Mouse (Mus musculus): ENCODE results near the gene Serinc5.
A peak's percentile ranks its signal among the peaks of the same experiment; 100 is the strongest.
"Not testable (repeated sequence)": the region's sequence is repeated elsewhere in the genome, so short reads cannot be mapped to it uniquely, and the experiment has no call there.

Gene Serinc5

GRCm38 (mm10) chr13:92610311-92611221 lies at the start of gene Serinc5:
Gene Serinc5, plus strand, starts transcription at chr13:92611091.
- peak; percentile 100 for DNase-seq

DNA sequence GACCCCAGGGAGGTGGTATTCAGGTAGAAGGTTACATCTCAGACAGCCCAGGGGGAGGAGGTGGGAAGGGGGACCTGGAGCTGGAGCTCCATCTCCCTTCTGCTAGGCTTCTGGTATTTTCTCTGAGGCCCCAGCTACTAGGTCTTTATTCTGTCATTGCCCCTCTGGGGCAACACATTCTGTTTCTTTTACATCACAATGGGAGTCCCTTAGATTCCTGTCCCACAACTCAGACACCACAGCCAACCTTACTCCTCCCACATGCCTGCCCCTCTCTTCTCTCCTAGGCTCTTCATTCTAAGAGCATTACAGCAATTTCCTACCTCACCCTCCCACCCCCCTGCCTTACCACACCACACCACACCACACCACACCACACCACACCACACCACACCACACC lies 34.8 kb upstream of the Serinc5 start, which contains the start of gene Spz1:
Gene Spz1 (minus strand): TSS at position 101 of the 400 bp plus-strand sequence.
- no peak for DNase-seq

GRCm38 (mm10) chr13:92576688-92577087 lies 34.2 kb upstream of the Serinc5 start:
- no peak for DNase-seq

DNA sequence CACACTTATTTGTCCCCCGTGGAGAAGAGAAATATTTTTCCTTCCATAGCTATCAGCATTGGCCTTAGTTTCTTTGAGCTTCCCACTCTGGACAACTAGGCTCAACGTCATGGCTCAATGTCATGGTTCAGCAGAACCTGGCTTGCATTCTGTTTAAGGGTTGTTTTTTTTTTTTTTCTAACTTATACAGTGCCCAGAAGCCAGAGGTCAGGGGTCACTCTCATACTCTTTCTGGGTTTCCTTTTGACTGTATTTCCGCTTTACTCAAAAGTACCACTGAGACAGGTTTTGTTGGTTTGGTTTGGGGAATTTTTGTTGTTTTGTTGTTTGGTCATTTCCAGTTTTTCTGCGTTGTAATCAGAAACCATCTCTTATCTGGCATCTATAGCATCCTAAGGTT lies 32.7 kb upstream of the Serinc5 start:
- no peak for DNase-seq

DNA sequence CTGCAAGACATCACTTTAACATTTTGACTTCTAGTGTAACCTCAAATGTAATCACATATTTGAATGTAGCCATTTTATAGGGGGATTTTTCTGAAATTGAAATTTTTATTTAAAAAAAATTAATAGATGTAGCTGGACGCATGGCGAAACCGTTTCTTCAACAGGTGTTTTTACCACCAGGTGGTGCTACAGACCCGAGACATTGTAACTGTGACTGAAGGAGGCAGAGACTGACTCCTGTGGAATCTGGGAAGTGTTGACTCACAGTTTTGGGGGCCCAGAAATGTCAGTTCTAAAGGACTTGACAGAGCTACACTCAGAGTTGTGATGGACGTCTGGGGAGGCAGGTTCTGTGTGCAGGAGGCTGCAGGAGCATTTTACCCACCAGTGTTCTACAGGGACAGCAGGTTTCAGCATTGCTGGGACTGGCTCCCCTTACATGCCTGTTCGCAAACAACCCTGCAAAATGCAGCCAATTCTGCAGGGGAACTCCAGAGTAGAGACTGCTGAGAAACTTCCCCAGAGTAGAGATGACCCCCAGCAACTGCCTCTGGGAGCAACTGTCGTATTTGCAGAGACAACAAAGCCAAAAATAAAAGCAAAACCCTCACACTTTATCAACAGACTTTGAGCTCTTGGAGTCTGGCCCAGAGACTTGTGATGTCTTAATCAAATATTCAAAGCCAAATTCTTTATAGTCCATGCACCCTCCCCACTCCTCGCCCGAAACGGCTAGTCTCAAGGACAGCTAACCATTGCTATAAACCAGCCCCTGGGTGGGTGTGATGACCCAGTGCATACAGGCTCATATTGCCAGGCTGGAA lies 30.5 kb upstream of the Serinc5 start:
- DNase-seq: peak; percentile 75

DNA sequence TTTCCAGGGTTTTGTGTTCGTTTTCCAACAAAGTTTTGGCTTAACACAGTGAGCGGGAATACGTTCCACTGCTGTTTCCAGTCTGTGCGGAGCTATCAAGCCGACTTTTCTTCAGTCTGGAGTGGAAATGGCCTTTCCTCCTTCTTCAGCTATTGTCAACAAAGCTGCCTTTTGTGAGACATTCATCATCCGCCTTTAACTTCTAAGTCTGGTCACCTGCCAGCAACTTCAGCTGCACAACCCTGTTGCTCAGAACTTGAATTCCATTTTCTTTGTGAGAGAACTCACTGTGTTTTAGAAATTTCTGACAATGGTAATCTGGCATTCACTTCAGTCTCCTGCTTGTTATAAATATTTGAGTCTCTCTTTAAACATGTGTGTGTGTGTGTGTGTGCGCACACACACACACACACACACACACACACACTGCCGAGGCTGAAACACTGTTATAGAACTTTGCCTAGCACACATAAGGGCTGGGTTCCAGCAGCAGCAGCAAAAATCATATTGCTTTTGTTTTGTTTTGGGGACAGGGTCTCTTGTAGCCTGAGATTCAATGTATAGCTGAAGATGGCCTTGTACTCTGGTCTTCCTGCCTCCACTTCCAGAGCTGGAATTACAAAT lies 26.7 kb upstream of the Serinc5 start:
- no peak for DNase-seq

GRCm38 (mm10) chr13:92588704-92589103 lies 22.2 kb upstream of the Serinc5 start:
- DNase-seq: no peak

DNA sequence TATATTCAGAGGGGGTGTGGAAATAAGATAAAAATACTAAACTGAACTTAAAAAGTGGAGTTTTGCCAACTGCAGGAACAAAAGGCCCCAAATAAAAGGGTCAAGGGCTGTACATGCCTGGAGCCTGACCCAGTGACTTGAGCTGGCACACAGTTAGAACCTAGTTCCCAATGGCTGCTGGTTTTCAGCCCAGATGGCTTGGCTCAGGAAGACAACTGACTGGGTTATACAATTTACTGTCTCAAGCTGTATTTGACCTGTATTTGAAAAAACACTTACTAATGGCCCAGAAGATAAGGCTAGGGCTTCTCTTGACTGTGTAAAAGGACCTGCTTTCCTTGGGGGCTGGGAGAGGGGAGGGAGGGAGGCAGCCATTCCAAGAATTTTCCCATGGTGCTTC lies 21.6 kb upstream of the Serinc5 start:
- no peak for DNase-seq

DNA sequence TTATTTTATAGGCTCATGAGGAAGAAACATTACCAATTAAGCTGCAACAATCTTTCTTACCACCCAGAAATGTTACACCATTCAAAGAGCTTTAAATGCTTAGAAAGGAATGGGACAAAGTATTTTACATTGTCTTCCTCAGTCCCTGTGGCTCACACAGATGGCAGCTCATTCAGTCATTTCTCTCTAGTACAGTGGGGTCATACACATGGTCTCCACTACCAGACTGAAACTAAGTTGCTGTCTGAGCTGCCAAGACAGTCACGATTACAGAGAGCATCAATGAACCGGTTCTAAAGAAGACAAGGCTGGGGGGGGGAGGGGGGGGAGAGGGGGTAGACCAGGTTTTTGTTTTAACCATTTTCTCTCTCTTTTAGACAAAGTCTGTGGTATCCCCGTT lies 19.7 kb upstream of the Serinc5 start:
- DNase-seq: no peak

- no peak for DNase-seq
Measured at GRCm38 (mm10) chr13:92592268-92592785, 18.6 kb upstream of the Serinc5 start.

DNA sequence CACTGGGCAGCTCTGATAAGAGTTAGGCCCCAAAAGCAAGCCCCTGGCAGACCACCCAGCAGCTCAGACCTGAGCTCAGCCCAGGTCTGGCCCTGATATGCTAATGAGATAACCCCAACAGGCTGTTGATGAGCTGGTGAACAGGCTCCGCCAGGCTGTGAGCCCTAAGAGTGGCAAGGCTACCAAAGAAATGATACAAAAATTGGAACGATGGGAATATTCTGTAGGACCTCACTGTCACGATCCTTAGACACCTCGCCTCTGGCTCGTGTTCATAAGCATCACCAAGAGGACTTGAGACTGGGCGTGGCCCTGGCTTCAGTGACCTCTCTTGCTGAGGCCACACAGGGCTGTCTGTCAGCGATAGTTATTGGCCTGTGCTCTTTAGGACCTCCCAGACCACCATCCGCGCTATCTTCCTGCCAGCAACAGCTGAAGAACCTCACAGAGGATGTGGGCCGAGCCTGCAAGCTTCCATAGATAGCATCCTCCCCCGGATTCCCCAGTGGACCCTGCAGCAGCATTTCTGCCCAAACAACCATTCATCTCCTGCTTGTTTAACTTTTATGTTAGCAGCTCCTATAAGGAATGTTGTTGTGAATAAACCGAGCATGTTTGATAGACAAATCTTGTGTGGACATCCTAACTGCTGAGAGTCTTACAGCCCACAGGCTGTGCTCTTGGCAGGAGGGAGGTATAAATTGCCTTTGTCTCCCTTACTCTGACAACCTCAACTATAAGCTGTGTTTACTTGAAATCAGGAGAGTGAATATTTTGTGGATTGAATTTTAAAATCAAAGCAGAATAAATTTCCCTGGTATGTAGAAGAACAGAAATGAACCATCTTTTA lies 17.9 kb upstream of the Serinc5 start:
- no peak for DNase-seq

DNA sequence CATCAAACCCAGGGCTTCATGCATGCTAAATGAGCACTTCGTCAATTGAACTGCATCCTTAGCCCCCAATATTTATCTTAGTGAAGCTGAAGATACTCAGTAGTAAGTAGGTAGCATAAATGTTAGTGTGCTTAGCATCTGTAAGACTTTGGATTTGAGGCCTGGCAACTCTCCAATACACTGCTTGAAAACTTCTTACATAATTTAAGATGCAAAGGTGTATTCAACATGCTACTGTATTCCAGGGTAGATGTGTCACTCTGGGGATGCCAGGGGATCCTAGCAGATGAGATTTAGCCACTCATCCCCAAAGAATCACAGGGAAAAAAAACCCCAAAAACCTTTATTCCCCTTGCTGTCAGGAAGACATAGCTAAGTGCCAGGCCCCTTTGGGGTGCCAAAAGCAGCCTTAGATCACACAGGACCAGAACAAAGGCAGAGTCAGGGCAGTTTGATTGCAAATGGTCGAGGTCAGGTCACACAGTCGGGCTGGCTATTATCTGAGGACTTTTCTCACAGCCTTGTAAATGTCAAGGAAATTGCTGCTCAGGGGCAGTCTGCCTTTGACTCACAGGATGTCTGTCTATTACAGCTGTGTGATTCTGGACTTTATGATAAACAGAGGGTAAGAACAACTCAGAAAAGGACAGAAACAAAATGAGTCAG lies 17.0 kb upstream of the Serinc5 start:
- DNase-seq: no peak

- no peak for DNase-seq
Measured at GRCm38 (mm10) chr13:92594481-92594880, 16.4 kb upstream of the Serinc5 start.

DNA sequence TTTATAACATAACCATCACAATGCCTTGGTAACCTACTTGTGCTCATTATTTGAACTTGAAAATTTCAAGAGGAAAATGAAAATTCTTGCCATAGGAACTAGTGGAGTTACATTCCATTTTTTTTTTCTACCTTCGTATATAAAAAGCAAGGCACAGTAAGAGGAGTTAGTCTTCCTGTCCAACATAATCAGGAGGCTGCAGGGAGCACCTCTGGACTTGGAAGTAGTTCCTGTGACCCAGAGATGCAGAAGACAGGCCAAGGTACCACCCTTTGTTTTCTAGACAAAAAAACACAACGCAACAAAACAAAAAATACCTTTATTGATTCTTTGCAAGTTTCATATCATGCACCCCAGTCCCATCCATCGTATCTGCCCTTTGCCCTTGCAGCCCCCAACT lies 16.0 kb upstream of the Serinc5 start:
- no peak for DNase-seq

DNA sequence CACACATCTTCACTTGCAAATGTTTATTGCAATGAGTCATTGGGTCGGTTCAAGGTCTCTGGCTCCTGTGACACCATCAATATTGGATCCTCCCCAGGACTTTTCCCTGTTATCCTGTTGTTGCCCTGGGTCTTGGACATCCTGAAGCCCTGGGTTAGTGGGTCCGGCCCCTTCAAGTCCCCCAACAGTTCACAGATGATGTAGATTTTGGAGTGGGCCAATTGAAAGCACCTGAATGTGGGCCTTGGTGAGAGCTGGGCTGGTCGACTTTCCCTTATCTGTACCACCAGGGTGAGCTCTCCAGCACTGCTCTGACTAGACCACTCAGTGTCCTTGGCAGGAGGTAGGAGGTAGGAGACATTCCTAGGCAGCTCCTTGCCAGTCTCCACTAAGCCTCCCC lies 15.5 kb upstream of the Serinc5 start:
- no peak for DNase-seq

- DNase-seq: not testable (repeated sequence)
Measured at GRCm38 (mm10) chr13:92605306-92605705, 5.6 kb upstream of the Serinc5 start.

GRCm38 (mm10) chr13:92609486-92610310 lies 1.2 kb upstream of the Serinc5 start:
- DNase-seq: peak; percentile 67

- no peak for DNase-seq
Measured at GRCm38 (mm10) chr13:92611254-92611784, 428 bp downstream of the Serinc5 start.

DNA sequence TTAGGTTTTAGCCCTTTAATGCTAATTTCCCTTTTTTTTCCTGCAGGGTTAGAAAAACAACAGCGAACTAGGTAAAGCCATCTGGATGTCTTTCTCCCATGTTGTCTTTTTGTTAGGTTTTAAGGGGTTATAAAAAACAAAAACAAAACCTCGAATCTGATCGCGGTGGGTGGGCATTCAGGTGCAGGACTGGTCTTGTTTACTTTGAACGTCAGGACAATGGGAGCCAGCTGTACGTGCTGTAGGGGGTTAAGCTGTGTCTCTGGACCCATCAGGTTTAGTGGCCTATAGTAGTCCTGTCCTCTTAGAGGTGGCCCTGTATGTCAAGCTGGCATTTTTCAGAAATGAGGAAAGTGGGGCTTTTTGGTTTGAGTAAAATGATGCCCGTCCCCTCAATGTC lies 1.0 kb downstream of the Serinc5 start:
- no peak for DNase-seq

- DNase-seq: no peak
Measured at GRCm38 (mm10) chr13:92613094-92613493, 2.2 kb downstream of the Serinc5 start.
